Mouse (Mus musculus): ENCODE measurements at regions not wholly inside any gene's neighbourhood (a gene's known extent, or its start where the extent isn't known, plus 50 kb on each side); places are given as distances from the start of the nearest gene placed in this dataset.
"Not testable (repeated sequence)": the region's sequence is repeated elsewhere in the genome, so short reads cannot be mapped to it uniquely, and the experiment has no call there.

GRCm38 (mm10) chr9:90547931-90548330 lies 277.3 kb upstream of the Tbc1d2b start:
- Histone ChIP-seq H3K9ac (ENCODE audit: control insufficient read depth, low read depth, low read length, poor library complexity, severe bottlenecking) (no peak overlapping the region), H3K79me2 (ENCODE audit: control insufficient read depth, insufficient read depth, low read length, poor library complexity) (no peaks in the 10 kb centered on the region), H3K9me3 (replicated peaks; ENCODE audit: insufficient read depth, low read length) (no peaks in the 10 kb centered on the region), H3K36me3 (ENCODE audit: control insufficient read depth in 1 of 2, insufficient read depth in 2 of 2, low read length in 2 of 2) (no peaks in the 10 kb centered on the region), H3K27ac (ENCODE audit: control insufficient read depth, low read depth, low read length) (no peak overlapping the region), H3K4me1 (ENCODE audit: control insufficient read depth in 1 of 2, insufficient read depth in 2 of 2, low read length in 2 of 2) (no peaks in the 10 kb centered on the region), H3K4me3 (ENCODE audit: control insufficient read depth in 1 of 2, insufficient read depth in 1 of 2, low read depth in 2 of 2, low read length in 2 of 2) (no peak overlapping the region), H3K27me3 (ENCODE audit: control insufficient read depth in 1 of 2, insufficient read depth in 2 of 2, low read length in 2 of 2) (no peaks in the 10 kb centered on the region)
- no peak for DNase-seq (ENCODE audit: low read depth, low spot score)
- TF ChIP-seq USF2 (IDR thresholded peaks at IDR 0.05; ENCODE audit: borderline replicate concordance in 1 of 2, insufficient read depth in 1 of 2, low read depth in 1 of 2, low read length in 2 of 2): no peak
- no peak for TF ChIP-seq GATA1 (IDR thresholded peaks at IDR 0.05; ENCODE audit: low read depth, low read length)
- no peak for TF ChIP-seq UBTF (IDR thresholded peaks at IDR 0.05; ENCODE audit: borderline replicate concordance, insufficient read depth, low read depth, low read length)
- no peak for TF ChIP-seq CHD2 (IDR thresholded peaks at IDR 0.05; ENCODE audit: low read length)
- TF ChIP-seq MEF2A (IDR thresholded peaks at IDR 0.05; ENCODE audit: extremely low read depth, insufficient replicate concordance, low read depth, low read length, poor library complexity, severe bottlenecking): no peak
- no peak for TF ChIP-seq RAD21 (IDR thresholded peaks at IDR 0.05; ENCODE audit: low read depth, low read length)
- no peak for TF ChIP-seq ETS1 (IDR thresholded peaks at IDR 0.05; ENCODE audit: low read depth, low read length)
- no peak for TF ChIP-seq MAX (IDR thresholded peaks at IDR 0.05; ENCODE audit: low read length)
- no peak for TF ChIP-seq GABPA (IDR thresholded peaks at IDR 0.05; ENCODE audit: low read depth, low read length)
- no peak for TF ChIP-seq MAFK (IDR thresholded peaks at IDR 0.05; ENCODE audit: borderline replicate concordance, low read depth, low read length)
- no peak for TF ChIP-seq ZC3H11A (IDR thresholded peaks at IDR 0.05; ENCODE audit: low read depth, low read length)

- H3K36me3 ChIP-seq (ENCODE audit: control insufficient read depth in 1 of 2, insufficient read depth in 2 of 2, low read length in 2 of 2): no peaks in the 10 kb centered on the region
- TF ChIP-seq NELFE (IDR thresholded peaks at IDR 0.05; ENCODE audit: low read depth, low read length) (no peak), MAZ (IDR thresholded peaks at IDR 0.05; ENCODE audit: low read depth, low read length) (no peak), HCFC1 (IDR thresholded peaks at IDR 0.05; ENCODE audit: low read depth, low read length) (no peak), MAX (IDR thresholded peaks at IDR 0.05; ENCODE audit: low read length) (no peak), SIN3A (IDR thresholded peaks at IDR 0.05; ENCODE audit: low read length) (no peak), ZKSCAN1 (IDR thresholded peaks at IDR 0.05; ENCODE audit: low read depth, low read length) (no peak), UBTF (IDR thresholded peaks at IDR 0.05; ENCODE audit: borderline replicate concordance, insufficient read depth, low read depth, low read length) (no peak), POLR2AphosphoS2 (IDR thresholded peaks at IDR 0.05; ENCODE audit: low read length) (no peak), CHD1 (IDR thresholded peaks at IDR 0.05; ENCODE audit: low read depth, low read length) (no peak), EP300 (IDR thresholded peaks at IDR 0.05; ENCODE audit: low read depth in 1 of 2, low read length in 2 of 2) (no peak), JUND (IDR thresholded peaks at IDR 0.05; ENCODE audit: low read depth, low read length) (no peak), ZMIZ1 (IDR thresholded peaks at IDR 0.05; ENCODE audit: low read depth, low read length) (no peak), MYC (IDR thresholded peaks at IDR 0.05; ENCODE audit: low read depth, low read length) (no peak), TCF12 (IDR thresholded peaks at IDR 0.05; ENCODE audit: low read depth, low read length) (no peak), CHD2 (IDR thresholded peaks at IDR 0.05; ENCODE audit: low read length) (no peak), ZC3H11A (IDR thresholded peaks at IDR 0.05; ENCODE audit: low read depth, low read length) (no peak)
- no peak for DNase-seq (ENCODE audit: low read depth, low spot score)
- no peaks in the 10 kb centered on the region for H3K27me3 ChIP-seq (ENCODE audit: control insufficient read depth in 1 of 2, insufficient read depth in 2 of 2, low read length in 2 of 2)
- H3K9ac ChIP-seq (ENCODE audit: control insufficient read depth, low read depth, low read length, poor library complexity, severe bottlenecking): no peak overlapping the region
- H3K27ac ChIP-seq (ENCODE audit: control insufficient read depth, low read depth, low read length): no peak overlapping the region
- no peak overlapping the region for H3K4me3 ChIP-seq (ENCODE audit: control insufficient read depth in 1 of 2, insufficient read depth in 1 of 2, low read depth in 2 of 2, low read length in 2 of 2)
- H3K9me3 ChIP-seq (replicated peaks; ENCODE audit: insufficient read depth, low read length): no peaks in the 10 kb centered on the region
- H3K4me1 ChIP-seq (ENCODE audit: control insufficient read depth in 1 of 2, insufficient read depth in 2 of 2, low read length in 2 of 2): no peaks in the 10 kb centered on the region
- no peaks in the 10 kb centered on the region for H3K79me2 ChIP-seq (ENCODE audit: control insufficient read depth, insufficient read depth, low read length, poor library complexity)
Observed at GRCm38 (mm10) chr9:90546720-90547119, 276.1 kb upstream of the Tbc1d2b start.

DNA sequence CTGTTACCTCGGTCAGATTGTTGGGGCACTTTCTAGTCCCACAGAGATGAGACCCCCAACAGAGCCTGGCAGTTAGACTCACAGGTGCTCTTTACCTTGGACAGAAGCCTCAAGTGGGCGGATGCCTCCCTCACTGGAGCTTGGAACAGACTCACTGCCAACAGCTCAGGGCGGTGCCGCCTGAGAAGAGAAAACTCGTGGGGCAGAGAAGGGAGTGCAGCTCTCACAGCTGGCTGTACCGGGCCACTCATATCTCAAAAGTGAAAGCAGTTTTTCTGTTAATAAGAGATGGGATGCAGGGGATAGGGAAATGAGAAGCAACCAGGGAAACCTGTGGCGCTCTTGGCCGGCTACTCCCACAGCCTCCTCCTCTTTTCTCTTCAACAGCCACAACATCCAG lies 267.1 kb upstream of the Tbc1d2b start:
- H3K79me2 ChIP-seq (ENCODE audit: control insufficient read depth, insufficient read depth, low read length, poor library complexity); H3K4me3 ChIP-seq (ENCODE audit: control insufficient read depth in 1 of 2, insufficient read depth in 1 of 2, low read depth in 2 of 2, low read length in 2 of 2); H3K27me3 ChIP-seq (ENCODE audit: control insufficient read depth in 1 of 2, insufficient read depth in 2 of 2, low read length in 2 of 2); H3K9me3 ChIP-seq (replicated peaks; ENCODE audit: insufficient read depth, low read length); H3K4me1 ChIP-seq (ENCODE audit: control insufficient read depth in 1 of 2, insufficient read depth in 2 of 2, low read length in 2 of 2); DNase-seq (ENCODE audit: low read depth, low spot score); H3K9ac ChIP-seq (ENCODE audit: control insufficient read depth, low read depth, low read length, poor library complexity, severe bottlenecking); H3K36me3 ChIP-seq (ENCODE audit: control insufficient read depth in 1 of 2, insufficient read depth in 2 of 2, low read length in 2 of 2); H3K27ac ChIP-seq (ENCODE audit: control insufficient read depth, low read depth, low read length): not testable (repeated sequence)
